Comparison of ENCODE assay signal across 15 mouse cellular contexts in the genomic region with DNA sequence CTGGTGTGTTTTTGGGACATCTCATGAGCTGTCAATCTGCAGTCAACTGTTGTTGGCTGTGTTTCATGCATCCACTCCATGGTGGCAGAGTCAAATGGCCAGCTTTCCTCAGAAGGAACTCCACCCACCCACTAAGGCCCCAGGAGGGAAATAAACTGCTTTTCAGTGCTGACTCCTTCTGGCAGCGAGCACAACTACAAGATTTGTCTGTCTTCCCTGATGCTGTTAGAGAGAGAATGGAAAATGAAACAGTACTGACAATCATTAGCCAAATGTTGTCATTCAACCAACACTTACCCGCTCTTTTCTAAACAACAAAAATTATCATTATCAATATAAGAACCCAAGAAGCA.
A peak's percentile ranks its signal among the peaks of the same experiment; 100 is the strongest.
DNase-seq lines count a peak whose midpoint lies in the region; TF ChIP-seq lines count a peak whose summit lies in the region.
"Had no signal": no experiment of that assay in that cellular context is flagged by ENCODE, and none has a peak within 500 bp of the region (broad histone marks: within the 10 kb centered on the region; RNA-seq: fewer than 3 reads in every experiment).

No protein-coding gene starts in this region.

- TF ChIP-seq POLR2A in CH12.LX (IDR thresholded peaks at IDR 0.05; ENCODE audit: low read depth, low read length): no peak

- no peaks in the 10 kb centered on the region; a peak in 1 of 4 replicates for H3K4me1 ChIP-seq in CH12.LX (ENCODE audit: control insufficient read depth in 1 of 2, insufficient read depth in 2 of 2)

- TF ChIP-seq CTCF in layer of hippocampus, adult 2 months (conservative IDR thresholded peaks at IDR 0.05): peak; percentile 41
- peak in 1 of 2 experiments; percentile 59; a peak in 2 of 4 replicates for TF ChIP-seq CTCF in CH12.LX (conservative IDR thresholded peaks at IDR 0.05 in 1 of 2, IDR thresholded peaks at IDR 0.05 in 1 of 2; ENCODE audit: low read depth in 2 of 2, low read length in 2 of 2)

- H3K9ac ChIP-seq in CH12.LX (ENCODE audit: insufficient read depth, low read depth): no peak overlapping the region
- H3K9ac ChIP-seq: heart, embryonic 15.5 days; midbrain, embryonic 12.5 days had no signal

- H3K27me3 ChIP-seq in CH12.LX (replicated peaks): no peaks in the 10 kb centered on the region
- H3K27me3 ChIP-seq: heart, embryonic 15.5 days; midbrain, embryonic 12.5 days had no signal

- peak; percentile 47 for DNase-seq in gastrocnemius, adult 18-20 months (ENCODE audit: low spot score)
- no peak for DNase-seq in gastrocnemius, postnatal 25 days
- no peak for DNase-seq in layer of hippocampus, adult 2 months (ENCODE audit: low spot score in 2 of 2)
- no peak for DNase-seq in layer of hippocampus, postnatal 25 days (ENCODE audit: extremely low spot score in 1 of 2, low spot score in 1 of 2)
- no peak for DNase-seq in CH12.LX (ENCODE audit: extremely low read depth)
- DNase-seq in lung, postnatal 25 days (ENCODE audit: low spot score): peak; percentile 20
- DNase-seq in spleen, postnatal 14 days (ENCODE audit: low spot score in 2 of 2): no peak
- DNase-seq: cerebellum, adult 9-10 months; kidney, postnatal 14 days; right cerebral cortex, postnatal 14 days; thymus, postnatal 25 days had no signal

- H3K27ac ChIP-seq in layer of hippocampus, adult 2 months: no peak overlapping the region
- no peak overlapping the region for H3K27ac ChIP-seq in CH12.LX (ENCODE audit: insufficient read depth, low read depth)
- H3K27ac ChIP-seq: heart, embryonic 15.5 days; macrophage; midbrain, embryonic 12.5 days had no signal

- no peaks in the 10 kb centered on the region for H3K36me3 ChIP-seq in CH12.LX (replicated peaks in 1 of 2; ENCODE audit: control insufficient read depth in 1 of 2, insufficient read depth in 1 of 2, low read length in 1 of 2)
- H3K36me3 ChIP-seq: heart, embryonic 15.5 days; midbrain, embryonic 12.5 days had no signal

- H3K4me2 ChIP-seq in CH12.LX (ENCODE audit: insufficient read depth, low read depth, poor library complexity, severe bottlenecking): no peak overlapping the region
- H3K4me2 ChIP-seq: heart, embryonic 15.5 days; liver, embryonic 11.5 days; midbrain, embryonic 12.5 days had no signal

- no peak for TF ChIP-seq EP300 in CH12.LX (IDR thresholded peaks at IDR 0.05; ENCODE audit: low read length)

- peaks cover 7% of the 10 kb centered on the region for H3K9me3 ChIP-seq in CH12.LX (replicated peaks; ENCODE audit: low read length)

- no peak overlapping the region for H3K4me3 ChIP-seq in layer of hippocampus, adult 2 months
- no peak overlapping the region for H3K4me3 ChIP-seq in CH12.LX (replicated peaks in 1 of 3; ENCODE audit: low read depth in 2 of 3, low read length in 2 of 3, poor library complexity in 1 of 3)
- H3K4me3 ChIP-seq: heart, embryonic 15.5 days; midbrain, embryonic 12.5 days had no signal

- dilution Hi-C loops in CH12.LX (cut with MboI; ENCODE audit: extremely low pct_ligation_motif_present, extremely low pct_unique_long_range_greater_than_20kb, low sequenced_read_pairs): no loop called here

- peak; percentile 34 for TF ChIP-seq RAD21 in CH12.LX (IDR thresholded peaks at IDR 0.05; ENCODE audit: low read depth, low read length)

- in situ Hi-C loops in CH12.LX (cut with MboI; ENCODE audit: low pct_ligation_motif_present, low pct_unique_long_range_greater_than_20kb, low sequenced_read_pairs): no loop called here

- no peaks in the 10 kb centered on the region for H3K79me2 ChIP-seq in CH12.LX (replicated peaks; ENCODE audit: control insufficient read depth, extremely low read depth, insufficient read depth, poor library complexity, severe bottlenecking)

TF ChIP-seq in CH12.LX, 34 proteins besides CTCF, POLR2A, EP300 and RAD21:
- TF ChIP-seq NELFE (IDR thresholded peaks at IDR 0.05; ENCODE audit: low read depth, low read length): no peak
- TF ChIP-seq SMC3 (IDR thresholded peaks at IDR 0.05; ENCODE audit: low read depth, low read length): peak; percentile 48

Comparison
In these comparisons a context has a peak if more than half of its experiments do, and no peak if none do; other contexts are left out.
1. DNase-seq: peak in gastrocnemius, adult 18-20 months (single experiment) and lung, postnatal 25 days (single experiment); none in gastrocnemius, postnatal 25 days (single experiment), layer of hippocampus, adult 2 months (0 of 2), layer of hippocampus, postnatal 25 days (0 of 2), CH12.LX (single experiment) and spleen, postnatal 14 days (0 of 2).